Mouse (Mus musculus) lung, postnatal 10 days (tissue): Measurements from ENCODE around the gene Rspo4.

Experiments
- DNase-seq: peaks from one replicate; pipeline ENCODE4 v3.0.0; 2021

Rspo4 gene

DNA sequence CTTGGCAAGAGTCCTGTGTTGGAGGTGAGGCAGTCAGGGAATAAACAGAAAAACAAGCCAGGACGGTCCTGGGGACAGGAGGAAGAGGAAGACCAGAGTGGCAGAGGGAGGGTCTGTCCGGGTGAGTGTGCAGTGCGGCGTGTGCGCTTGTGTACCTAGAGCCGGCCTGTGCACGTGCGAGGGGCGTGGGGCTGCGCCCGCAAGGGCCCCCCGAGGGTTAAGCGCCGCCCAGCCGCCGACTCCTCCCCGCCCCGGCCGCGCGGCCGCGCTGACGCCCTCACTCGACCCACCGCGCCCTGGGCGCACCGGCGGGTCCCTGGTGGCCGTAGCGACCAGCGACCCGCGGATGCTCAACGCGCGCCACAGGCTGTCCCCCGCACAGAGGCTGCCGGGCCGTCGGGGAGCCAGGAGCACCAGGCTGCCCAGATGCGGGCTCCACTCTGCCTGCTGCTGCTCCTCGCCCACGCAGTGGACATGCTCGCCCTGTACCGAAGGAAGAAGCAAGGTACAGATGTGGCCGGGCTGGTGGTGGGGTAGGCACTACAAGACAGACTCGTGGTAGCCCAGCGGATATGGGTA, at the start of gene Rspo4:
Gene Rspo4 (plus strand): TSS at position 280 of the 579 bp plus-strand sequence.
- DNase-seq: no peak

DNA sequence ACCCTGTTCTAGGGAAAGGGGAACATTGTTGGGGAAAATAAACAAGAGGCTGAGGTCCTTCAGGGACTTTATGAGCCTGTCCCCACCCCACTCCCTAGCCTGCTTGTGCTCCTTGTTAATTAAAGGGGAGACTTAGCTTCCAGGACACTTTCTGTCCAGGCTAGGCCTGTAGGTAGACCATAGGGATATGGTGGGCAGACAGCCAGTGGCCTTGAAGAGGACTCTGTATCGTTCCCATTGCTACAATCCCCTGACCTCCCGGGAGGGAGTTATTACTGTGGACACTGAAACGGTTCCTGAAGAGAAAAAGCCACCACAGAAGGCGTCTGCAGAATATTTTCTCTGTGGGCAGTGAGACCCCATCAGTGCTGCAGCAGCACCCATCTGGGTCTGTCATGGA, 27.1 kb upstream of the Rspo4 start:
- no peak for DNase-seq

DNA sequence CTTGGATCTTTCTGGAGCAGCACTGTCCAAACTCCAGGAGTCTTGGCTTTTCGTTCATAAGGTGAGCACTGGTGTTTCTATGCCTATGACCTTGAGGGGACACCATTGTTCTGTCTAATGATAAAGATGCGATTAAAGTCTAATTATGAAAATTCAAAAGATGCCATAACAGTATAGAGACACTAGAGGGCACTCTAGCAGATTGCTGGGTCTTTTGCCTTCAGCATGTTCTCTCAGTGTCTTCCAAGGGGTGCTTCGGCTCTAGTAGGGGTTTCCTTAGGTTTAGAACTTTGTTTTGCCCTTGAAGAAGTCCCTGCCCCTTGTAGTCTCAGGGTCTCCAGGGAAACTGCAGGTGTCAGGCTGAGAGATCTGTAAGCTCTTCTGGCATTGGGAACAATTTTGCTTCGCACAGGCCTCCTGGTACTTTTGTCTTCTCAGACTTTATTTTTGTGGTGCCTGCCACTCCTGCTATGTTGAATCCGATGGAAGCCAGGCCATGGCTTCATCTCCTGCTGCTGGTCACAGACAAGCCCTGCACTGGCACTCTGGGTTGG, 19.6 kb downstream of the Rspo4 start:
- no peak for DNase-seq

DNA sequence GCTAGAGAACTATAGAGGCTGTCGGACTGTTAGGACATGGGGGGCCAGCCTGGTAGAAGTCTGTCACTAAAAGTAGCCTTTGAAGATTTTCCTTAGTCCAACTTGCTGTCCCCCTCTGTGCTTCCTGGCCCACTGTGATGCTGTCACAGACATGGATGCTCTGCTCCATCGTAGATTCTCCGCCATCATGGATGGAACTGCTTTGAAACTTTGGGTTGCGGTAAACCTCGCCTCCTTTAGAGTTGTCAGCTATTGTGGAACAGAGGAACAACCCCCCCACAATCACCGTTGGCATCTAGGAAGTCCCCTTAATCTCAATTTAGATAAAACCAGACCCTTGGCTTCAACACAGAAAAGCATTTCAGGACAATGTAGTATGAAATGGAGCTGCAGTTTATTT, 22.2 kb downstream of the Rspo4 start:
- no peak for DNase-seq

DNA sequence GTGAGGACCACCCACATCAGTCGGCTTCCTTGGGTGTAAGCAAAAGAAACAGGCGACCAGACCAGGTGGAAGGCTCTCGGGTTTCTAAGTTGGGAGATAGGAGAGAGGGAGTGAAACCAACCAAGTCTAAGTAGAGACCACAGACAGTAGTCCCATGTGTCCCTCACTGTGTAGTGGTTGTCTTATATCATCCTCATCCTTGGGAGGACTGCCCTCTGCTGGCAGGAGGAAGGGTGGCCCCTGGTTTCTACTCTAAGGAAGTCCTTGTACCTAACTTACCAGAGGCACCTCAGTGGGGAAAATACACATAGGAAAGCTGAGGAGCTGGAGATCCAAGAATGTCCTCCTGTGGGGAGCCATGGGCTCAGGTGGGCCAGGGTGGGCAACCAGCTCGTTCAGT, 23.8 kb downstream of the Rspo4 start:
- DNase-seq: peak; percentile 69

DNA sequence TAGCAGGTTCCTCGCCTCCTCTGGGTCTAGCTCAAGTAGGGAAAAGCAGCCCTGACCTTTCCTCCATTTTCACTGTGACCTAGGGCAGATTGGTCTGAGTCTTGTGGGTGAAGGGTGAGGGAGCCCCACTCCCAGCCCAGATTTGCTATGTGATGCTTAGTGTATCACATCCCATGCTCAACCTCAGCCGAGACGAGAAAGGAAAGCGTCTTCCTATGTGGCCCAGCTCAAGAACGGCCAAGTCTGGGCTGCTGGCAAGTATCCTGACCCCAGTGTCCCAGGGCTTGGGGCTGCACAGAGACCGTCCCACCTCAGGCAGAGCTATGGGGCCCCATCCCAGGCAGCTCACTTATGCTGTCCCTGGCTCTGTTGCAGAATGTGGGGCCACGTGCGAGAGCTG, 25.5 kb downstream of the Rspo4 start:
- no peak for DNase-seq

DNA sequence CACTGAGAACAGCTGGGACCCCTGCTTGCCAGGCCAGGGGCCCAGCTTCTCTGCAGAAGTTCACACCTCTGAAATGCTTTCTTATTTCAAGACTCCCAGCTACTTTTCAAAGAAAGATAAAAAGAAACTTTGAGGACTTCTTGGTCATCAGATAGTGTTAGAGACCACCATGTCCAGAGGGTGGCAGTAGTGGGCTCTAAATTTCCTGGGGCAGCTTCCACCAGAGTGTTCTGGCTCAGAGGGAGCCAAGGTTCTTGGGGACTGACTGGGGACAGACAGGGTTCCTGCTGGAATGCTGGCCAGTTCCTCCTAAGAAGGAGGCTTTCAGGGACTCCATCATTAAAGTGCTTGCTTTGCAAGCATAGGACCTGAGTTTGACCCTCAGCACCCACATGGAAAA, 31.8 kb downstream of the Rspo4 start:
- DNase-seq: peak; percentile 55

DNA sequence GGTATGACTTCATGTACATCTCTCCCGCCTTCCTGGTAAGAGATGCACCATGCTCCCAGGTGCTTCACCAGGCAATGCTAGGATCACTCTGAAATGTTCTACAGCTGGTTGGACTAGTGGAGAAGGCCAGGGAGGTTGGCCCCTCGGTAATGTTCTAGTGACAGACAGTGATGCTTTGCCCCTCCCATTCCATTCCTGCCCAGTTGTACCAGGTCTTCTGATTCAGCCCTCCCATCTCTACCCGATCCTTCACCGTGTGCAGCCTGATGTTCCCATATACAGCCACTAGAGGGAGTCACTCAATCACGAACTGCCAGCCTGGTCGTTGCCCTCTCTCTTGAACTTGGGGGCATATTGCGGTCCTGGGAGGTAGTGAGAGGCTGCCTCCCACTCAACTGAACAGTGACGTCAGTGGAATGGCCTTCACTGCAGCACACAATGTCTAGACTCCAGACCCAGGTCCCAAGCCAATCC, 33.3 kb downstream of the Rspo4 start:
- DNase-seq: peak; percentile 71

DNA sequence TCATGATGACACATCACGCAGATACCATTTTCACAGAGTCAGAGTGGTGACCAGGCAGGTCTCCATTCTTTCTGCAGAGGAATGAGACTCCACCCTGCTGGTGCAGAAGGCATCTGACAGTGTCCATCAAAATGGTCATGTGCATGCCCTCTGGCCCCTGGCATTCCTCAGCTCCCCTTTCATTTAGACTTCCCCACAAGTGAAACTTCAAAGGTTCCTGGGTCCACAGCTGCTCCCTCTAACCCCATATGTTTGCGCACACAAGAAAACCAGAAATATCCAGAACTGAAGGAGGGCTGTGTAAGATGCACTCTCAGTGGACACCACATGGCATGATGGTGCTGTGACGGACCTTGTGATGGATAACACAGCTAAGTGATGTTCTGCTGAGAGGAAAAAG, 35.9 kb downstream of the Rspo4 start:
- DNase-seq: no peak

DNA sequence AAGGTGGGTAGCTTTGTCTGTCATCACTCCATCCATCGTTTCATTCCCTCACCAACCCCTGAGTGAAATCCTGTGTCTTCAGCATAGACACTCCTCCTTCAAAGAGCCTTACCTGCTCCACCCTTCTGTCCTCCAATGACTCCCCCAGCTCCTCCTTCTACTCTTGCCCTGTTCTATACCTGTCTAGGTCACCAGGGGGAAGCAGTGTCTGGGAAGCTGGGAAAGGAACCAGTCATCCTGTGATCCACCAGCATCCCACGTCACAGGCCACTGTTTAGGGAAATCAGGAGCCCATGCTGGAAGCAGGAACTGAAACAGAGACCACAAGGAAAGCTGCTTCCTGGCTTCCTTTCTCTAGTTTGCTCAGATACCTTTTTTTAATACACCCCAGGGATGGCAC, 37.0 kb downstream of the Rspo4 start:
- DNase-seq: no peak

DNA sequence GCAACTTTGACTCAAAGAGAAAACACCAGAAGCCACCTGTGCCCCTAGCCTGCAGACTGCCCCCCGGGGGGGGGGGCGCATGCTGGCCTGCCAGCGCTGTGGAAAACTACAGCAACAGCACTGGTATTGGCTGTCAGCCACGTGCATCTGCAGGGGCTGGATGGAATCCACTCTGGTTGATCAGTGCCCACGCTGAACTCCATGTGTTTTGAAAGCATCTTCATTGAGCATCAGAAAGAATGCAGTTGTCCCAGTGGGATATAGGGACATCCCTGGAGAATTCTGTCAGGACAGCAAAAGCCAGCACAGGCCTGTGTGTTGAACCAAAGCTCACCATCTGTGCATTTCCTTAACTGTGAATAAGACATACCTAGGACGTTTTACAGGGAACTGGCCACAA, 48.3 kb downstream of the Rspo4 start:
- DNase-seq: no peak

DNA sequence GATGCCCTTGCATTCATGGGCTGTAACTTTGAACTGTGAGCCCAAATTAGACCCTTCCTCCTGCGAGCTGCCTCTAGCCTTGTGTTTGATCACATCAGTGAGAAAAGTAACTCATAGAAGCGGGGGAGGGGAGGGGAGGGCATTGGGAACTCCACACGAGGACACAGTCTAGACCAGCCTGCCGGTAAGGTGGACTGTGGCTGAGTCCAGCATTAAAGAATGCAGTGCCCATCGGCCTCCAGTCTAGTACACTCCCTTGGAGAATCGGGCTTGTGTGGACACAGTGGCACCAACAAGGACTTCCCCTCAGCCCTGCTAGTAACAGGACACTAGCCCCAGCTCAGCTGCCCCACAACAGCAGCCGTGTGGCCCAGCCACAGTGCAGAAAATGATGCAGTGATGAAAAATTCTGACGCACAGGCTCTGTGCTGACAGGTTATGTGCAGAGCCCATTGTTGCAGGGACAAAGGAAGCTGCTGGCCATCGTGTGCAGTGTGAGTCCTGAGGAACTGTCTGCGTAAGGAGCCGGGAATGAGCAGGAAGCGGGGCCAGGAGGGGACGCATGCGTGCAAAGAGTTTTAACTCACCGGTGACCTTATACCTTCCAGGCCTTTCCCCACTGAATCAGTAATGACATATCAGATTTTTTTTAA, 50.5 kb downstream of the Rspo4 start:
- no peak for DNase-seq

DNA sequence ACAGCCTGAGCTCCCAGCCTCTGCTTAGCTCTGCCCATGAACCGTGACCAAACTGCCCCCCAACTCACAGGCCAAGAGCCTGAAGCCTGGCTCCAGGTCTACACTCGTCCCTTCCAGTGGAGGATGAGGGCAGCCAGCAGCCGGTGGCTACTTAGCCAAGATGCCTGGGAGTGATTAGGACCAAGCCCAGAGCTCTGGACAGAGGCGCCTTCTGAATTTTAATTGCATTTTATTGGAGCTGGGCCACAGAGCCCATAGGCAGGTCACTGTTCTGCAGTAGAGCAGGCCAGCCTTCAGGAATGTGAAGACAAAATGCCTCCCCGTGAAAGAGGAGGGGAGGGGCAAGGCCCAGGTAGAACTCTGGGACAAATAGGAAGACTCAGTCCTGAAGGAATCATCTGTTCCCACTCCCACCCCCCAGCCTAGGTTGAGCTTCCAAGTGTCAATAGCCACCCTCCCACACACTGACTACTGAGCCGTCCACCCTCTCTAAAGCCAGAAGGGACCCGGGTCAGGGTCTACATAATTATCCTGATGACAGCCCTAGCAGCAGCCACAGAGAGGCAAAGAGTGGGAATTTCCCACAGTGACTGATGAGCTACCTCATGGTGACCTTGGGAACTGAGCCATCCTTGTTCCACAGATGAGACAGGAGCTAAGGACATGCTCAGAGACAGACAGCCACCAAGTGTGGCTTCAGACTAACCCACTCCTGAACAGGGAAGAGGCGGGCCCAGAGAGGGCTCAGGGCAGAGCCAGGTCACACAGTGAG, 51.7 kb downstream of the Rspo4 start:
- DNase-seq: no peak

DNA sequence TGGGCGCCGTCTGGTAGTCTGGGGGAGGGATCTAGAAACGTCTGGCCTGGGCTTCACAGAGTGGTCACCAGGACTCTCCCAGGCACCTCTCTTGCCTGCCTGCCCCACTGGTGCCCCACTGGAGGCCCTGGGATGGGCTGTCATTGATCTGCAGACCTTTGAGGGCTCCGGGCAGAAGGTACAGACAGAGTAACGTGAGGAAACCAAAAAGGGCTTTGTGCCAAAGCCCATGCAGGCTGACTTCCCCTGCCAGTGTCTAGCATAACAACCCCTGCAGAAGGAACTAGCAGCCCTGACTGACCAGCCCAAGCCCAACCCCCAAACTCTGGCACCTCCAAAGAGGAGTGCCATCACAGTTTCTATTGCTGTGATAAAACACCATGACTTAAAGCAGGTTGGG, 53.2 kb downstream of the Rspo4 start:
- DNase-seq: no peak

DNA sequence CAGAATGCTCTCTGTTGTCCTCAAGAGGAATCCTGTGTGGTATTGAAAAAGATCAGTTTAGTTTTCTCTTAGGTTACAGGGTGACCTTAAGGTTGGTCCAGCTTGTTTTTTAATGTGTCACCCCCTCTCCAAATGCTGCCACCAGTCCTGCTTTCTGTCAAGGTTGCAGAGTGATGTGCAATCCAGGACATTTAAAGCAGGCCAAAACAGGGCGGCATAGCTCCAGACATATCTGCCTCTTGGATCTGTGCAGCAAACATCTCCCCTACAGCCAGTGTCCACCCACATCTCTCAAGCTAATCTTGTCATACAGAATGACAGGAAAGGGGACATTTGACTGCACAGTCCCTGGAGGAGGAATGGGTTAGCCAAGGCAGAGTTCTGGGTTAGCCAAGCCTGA, 55.4 kb downstream of the Rspo4 start:
- no peak for DNase-seq

DNA sequence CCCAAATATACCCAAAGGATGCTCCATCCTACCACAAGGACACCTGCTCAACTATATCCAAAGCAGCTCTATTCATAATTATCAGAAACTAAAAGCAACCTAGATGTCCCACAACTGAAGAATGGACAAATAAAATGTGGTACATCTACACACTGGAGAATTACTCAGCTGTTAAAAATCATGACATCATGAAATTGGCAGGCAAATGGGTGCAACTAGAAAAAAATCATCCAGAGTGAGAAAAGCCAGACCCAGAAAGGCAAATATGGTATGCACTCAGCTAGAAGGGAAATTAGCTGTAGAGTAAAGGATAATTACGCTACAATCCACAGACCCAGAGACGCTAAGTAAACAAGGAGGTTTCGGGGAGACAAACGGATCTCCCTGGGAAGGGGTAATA, 58.1 kb downstream of the Rspo4 start:
- no peak for DNase-seq

DNA sequence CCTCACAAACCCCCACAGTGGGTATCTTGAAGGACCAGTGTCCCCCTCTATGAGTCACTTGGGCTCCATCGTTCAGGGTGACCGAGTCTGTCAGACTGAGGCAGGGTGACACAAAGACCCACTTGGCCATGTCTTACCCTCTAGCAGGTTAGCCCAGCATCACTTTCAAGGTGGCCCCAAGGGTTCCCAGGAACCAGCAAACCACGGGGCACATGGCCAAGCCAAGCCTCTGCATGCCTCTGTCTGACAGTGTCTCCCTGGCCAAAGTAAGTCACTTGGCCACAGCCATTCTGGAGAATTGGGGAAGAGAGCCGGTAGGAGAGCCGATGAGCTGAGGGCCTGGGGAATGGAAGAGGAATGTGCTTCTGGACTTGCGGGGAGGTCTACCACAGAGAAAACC, 60.5 kb downstream of the Rspo4 start:
- DNase-seq: no peak

DNA sequence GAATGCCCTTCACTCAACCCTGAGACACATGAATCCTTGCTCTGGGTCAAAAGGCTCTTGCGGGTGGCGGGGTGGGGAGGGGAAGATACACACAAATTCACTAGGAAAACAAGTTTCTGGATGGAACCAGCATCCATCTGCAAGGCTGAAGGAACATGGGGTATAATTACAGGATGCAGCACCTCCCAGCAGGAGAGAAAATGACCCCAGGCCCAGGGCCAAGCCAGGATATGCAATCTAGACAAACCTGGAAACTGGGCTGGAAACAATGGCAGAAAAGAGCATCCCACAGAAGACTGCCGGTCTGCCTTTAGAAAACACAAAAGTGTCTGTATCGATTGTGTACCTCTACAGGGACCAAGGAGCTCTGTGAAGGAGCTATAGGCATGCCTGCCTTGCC, 61.2 kb downstream of the Rspo4 start:
- DNase-seq: no peak

DNA sequence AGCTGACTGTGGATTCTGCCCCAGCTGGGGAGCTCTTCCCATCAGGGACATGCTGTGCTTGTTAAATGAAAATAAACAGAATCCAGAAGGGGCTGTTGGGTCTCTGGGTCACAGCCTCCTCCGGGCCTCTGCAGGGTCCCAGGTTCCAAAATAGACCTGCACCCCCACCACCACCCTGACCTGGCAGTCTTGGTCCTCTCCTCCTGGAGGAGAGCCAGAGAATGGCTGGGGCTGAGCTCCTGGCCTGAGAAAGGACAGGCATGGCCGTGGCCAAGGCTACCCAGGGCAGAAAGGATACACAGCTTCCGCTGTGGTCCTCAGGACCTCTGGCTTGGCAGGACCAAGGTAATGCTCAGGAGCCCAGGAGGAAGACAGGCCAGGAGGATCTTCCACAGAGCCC, 61.9 kb downstream of the Rspo4 start:
- no peak for DNase-seq

DNA sequence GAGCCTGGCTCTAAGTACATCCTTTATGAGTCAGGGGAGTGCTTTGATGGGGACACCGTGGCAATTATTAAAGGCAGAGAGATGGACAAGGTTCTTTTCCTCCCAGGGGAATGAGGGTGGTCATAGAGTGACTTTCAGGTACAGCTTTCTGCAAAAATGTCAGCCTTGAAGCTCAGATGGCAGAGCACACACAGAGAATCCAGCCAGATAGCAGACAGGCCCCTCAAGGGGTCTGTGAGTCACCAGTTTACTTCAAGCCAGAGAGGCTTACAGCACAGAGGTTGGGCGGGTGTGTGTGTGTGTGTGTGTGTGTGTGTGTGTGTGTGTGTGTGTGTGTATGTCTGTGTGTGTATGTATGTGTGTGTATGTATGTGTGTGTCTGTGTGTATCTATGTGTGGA, 64.3 kb downstream of the Rspo4 start:
- no peak for DNase-seq

DNA sequence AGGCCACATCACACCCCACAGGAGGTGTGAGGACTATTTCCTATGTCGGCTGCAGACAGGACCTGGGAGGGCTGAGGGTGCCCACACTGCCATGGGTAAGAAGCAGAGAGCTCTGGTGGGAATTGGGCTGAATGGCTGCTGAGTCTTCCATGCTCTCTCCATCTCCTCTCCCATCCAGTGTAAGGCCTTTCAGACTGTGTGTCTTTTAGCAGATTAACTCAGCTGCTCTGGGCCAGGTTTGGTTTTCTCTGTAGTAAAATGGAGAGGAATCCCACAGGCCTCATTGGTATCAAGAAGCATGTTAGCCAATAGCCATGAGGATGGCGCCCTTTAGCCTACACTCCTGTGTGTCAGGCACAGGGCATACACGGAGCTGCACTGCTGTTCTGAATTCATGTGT, 66.7 kb downstream of the Rspo4 start:
- DNase-seq: no peak

DNA sequence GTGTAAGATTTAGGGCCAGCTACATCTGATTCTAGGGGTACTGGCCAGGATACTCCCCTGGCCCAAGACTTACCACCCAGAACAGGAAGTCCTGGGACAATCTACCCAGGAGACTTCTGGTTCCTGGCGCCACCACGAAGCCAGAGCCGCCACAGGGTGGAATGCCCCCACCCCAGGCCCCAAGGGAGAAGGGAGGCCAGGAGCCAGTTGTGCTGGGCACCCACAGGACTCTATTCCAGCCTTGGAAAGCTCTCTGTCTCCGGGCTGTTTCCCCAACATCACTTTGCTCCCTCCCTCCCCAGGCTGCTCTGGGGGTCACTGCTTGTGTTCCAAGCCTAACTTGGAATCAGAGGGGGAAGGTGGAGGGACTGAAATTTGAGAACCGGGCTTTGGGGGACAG, 67.8 kb downstream of the Rspo4 start:
- DNase-seq: no peak

DNA sequence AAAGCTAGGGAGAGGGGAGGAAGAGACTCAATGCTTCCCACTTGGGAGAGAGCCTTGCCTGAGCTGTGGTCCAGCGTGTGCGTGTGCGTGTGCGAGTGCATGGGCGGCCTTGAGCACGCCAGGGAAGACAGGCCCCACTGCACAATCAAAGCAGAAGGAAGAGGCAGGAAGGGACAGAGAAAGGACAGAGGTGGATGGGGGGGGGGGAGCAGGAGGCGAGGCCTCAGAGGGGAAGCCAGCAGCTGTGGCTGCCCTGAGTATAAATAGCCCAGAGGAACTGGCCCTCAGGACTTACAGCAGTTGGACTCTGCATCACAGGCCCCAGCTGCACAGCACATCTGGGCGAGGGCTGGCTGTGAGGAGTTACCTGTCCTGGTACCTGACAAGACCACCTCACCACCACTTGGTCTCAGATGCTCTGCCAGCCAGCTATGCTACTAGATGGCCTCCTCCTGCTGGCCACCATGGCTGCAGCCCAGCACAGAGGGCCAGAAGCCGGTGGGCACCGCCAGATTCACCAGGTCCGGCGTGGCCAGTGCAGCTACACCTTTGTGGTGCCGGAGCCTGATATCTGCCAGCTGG, 68.3 kb downstream of the Rspo4 start, which contains the start of gene Angpt4:
Gene Angpt4 (plus strand): TSS at position 292 of the 582 bp plus-strand sequence.
- no peak for DNase-seq

DNA sequence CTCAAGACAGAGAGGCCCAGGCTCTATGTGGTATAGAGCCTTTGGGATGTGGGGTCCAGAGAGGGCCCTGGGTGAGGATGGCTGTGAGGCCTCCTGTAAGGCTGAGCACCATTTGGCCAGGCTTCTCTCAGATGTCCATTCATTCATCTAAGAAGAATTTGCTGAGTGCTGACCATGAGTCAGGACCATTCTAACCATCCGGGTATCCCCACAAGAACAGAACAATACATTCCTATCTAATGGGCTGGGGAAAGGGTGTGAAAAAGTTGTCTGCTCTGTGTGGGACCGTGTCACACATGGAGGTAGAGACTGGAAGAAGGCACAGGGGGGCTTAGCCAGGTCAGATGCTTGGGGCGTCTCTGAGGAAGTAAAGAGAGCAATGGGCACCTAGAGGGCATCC, 69.0 kb downstream of the Rspo4 start:
- DNase-seq: no peak
